Mouse (Mus musculus): ENCODE data around the gene Gm11437.

The Gm11437 gene

GRCm38 (mm10) chr11:84141752-84142151 is 25.5 kb downstream of the Gm11437 start:
- peak; percentile 53 to 59 for DNase-seq (ENCODE audit: low spot score in 2 of 2)

GRCm38 (mm10) chr11:84136453-84136852 is 30.8 kb downstream of the Gm11437 start:
- DNase-seq (ENCODE audit: low spot score in 2 of 2) = no peak

DNA sequence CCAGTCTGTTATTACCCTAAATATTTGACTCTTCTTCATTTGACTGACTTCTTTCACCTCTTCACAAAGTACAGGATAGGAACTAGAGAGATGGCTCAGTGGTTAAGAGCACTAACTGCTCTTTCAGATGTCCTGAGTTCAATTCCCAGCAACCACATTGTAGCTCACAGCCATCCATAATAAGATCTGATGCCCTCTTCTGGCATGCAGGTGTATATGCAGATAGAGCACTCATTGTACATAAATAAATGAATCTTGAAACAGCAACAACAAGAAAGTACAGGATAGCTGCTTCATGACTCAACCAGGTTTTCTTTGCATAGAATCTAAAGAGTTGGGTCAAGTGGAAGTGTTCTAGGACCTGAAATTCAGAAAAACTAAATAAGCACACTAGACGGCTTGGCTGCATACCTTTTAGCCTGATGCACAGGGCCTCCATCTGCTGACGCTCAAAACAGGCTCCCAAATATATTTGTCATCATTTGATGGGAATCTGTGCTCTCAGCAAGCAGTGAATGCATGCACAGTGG is 32.9 kb downstream of the Gm11437 start:
- no peak for DNase-seq (ENCODE audit: low spot score in 2 of 2)

DNA sequence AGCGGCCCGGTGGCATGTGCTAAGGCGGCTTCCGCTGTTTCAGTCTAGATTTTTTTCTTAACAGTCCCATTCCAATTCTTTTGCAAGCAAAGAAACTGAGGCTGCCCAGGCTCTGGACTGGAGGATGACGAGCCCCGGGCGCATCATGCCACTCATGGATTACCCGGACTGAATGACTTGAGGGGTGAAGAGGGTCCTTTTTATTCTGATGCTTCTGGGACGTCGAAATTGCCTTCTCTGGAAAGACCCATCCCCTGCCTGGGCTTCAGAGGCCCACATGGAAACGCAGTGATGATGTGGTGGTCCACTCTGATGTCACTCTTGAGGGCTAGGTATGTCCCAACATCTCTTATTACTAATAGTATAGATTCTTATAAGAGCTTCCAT is 37.5 kb downstream of the Gm11437 start:
- DNase-seq (ENCODE audit: low spot score in 2 of 2) = no peak

DNA sequence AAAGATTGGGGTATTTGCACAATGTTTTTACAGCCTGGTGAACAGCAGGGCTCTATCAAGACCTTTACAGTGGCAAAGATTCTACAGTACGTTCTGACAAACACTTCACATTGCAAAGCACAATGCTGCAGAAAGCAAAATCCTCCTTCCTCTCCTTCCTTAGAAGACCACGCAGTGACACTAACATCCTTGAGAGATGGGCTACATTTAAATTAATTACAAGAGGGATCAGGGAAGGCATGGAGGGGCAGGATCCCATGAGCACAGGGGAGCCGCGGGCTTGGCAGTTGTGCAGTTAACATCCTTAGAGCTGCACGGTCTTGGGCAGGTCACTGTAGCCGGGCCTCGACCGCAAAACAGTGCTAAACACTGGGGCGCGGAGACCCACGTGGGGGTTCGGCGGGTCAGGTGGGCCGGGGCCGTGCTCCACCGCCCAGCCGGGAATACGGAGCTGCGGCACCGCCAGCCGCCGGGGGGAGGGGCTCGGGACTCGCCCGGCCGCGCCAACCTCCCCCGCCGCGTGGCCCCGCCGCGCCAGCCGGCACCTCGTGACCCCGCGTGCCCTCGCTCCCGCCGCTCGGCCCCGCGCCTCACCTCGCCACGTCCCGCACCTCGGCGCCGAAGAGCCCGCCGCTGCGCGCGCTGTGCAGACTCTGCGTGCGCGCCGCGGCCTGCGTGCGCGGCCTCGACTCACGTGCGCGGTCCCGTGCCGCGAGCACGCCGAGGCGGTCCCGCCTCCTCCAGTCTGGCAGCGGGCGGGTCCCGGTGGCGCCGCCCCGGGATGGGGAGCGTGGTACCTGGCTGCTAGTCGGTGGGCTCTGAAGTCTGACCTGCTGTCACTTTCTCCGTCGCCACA is 38.1 kb downstream of the Gm11437 start, which contains the start of the genes Tada2a and Acaca:
Gene Tada2a, minus strand, starts transcription at position 658 of the 856 bp plus-strand sequence.
Gene Acaca, plus strand, starts transcription at position 730 of the 856 bp plus-strand sequence.
- peak; percentile 69 to 72 for DNase-seq (ENCODE audit: low spot score in 2 of 2)

- DNase-seq (ENCODE audit: low spot score in 2 of 2) = no peak
These were observed 39.3 kb downstream of the Gm11437 start for GRCm38 (mm10) chr11:84127977-84128376.

DNA sequence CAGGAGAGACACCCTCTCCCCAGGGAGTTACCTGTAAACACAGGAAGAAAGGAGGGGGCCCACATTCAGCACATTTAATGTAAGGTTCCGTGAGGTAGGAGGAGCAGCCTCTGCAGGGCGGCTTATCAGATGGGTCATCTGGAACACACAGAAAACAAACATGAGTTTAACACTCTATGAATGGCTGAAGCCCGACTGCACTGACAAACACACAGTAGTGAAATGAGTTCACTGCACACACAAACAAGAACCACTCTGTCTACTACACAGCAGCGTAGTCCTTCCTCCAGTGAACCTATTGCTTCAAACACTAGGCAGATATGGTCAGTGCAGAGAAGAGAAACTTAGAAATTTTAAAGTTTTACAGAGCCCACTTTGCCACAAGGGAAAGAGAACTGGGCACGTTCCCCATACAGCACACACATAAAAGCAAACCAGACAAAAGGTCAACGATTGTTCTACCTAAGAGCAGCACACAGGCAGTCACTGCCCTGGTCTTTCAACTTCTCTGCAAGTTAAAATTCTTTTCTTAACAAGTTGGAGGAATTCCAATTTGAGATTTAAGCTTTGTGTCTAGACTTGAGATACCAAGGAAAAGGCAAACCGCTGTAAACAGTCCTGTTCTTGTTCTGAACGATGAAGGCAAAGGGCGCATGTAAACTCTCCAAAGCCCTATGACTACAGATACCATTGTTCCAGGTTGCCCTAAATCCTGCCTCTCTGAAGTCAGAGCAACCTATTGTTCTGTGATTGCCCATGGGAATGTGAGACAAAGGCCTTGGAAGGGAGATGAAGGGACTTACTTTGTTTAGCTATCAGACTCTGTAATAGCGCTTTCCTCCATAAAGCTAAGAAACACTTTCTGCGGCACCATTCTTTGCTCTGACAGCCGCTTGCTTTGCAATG is 46.0 kb downstream of the Gm11437 start:
- no peak for DNase-seq (ENCODE audit: low spot score in 2 of 2)

- no peak for DNase-seq (ENCODE audit: low spot score in 2 of 2)
These were observed 49.8 kb downstream of the Gm11437 start for GRCm38 (mm10) chr11:84117431-84117830.

GRCm38 (mm10) chr11:84116221-84116620 is 51.1 kb downstream of the Gm11437 start:
- no peak for DNase-seq (ENCODE audit: low spot score in 2 of 2)

DNA sequence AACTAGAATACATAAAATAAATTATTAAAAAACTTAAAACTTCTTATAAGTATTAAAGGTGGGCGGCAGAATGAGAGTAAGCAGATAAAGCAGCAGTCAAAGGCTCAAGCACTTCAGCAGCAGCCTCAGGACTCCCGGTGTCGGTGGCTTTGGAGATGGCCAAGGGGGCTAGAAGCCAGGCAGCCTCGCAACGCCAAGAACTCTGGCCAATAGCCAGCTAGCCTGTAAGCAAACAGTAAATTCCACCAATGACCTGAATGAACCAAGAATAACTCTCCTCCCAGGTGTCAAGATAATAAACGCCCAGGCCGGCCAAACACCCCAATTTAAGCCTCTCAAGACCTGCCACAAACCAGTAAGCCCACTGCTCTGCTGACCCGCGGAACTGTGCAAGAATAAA is 51.6 kb downstream of the Gm11437 start:
- no peak for DNase-seq (ENCODE audit: low spot score in 2 of 2)

GRCm38 (mm10) chr11:84113623-84114022 is 53.7 kb downstream of the Gm11437 start:
- peak; percentile 34 to 37 for DNase-seq (ENCODE audit: low spot score in 2 of 2)

DNA sequence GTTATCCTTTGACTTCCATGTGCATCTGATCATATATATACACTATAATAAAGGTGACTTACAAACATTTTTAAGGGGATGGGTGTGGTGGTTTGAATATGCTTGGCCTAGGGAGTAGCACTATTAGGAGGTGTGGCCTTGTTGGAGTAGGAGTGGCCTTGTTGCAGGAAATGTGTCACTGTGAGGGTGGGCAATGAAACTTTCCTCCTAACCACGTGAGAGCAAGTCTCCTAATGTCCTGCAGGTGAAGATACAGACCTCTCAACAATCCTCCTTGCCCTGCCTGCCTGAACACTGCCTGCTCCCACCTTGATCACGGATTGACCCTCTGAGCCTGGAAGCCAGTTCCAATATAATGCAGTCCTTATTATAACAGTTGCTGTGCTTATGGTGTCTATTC is 60.1 kb downstream of the Gm11437 start:
- no peak for DNase-seq (ENCODE audit: low spot score in 2 of 2)

- no peak for DNase-seq (ENCODE audit: low spot score in 2 of 2)
These were observed 63.2 kb downstream of the Gm11437 start for GRCm38 (mm10) chr11:84104036-84104435.

GRCm38 (mm10) chr11:84101182-84101581 is 66.1 kb downstream of the Gm11437 start:
- DNase-seq (ENCODE audit: low spot score in 2 of 2) = no peak

Data from right cerebral cortex, adult 2 months (tissue).